Mouse (Mus musculus) hindbrain, postnatal 0 days (tissue): ENCODE data around the gene Nfatc2. TPM values are rescaled to one million over a fixed set of nuclear protein-coding genes. Genes with fewer than 3 reads are reported as not detected.

Experiments
- ATAC-seq: fragments of 200-750 bp; cut with Nextera tagmentation; 2 replicates; pipeline ENCODE4 v1.8.0; 2017; ENCODE audit warnings: mild to moderate bottlenecking, moderate TSS enrichment, moderate library complexity
- DNase-seq: peaks from one replicate; pipeline ENCODE4 v3.0.0-alpha.2; 2015; ENCODE audit warnings: low spot score
- H3K27ac ChIP-seq: fragments of 300-500 bp; sonication (generic); 2 replicates; pipeline ENCODE4 v1.5.1; 2014; ENCODE audit warnings: mild to moderate bottlenecking
- H3K27me3 ChIP-seq: fragments of 300-500 bp; sonication (generic); 2 replicates; pipeline ENCODE4 v1.6.1; 2014; ENCODE audit warnings: low read length, mixed read lengths; ENCODE audit not compliant: insufficient read depth
- H3K36me3 ChIP-seq: fragments of 300-500 bp; sonication (generic); 2 replicates; pipeline ENCODE4 v1.6.1; 2014; ENCODE audit warnings: low read length, mixed read lengths; ENCODE audit not compliant: insufficient read depth
- H3K4me1 ChIP-seq: fragments of 300-500 bp; sonication (generic); 2 replicates; pipeline ENCODE4 v1.6.1; 2014; ENCODE audit warnings: antibody characterized with exemption, low read length, mixed read lengths; ENCODE audit not compliant: insufficient read depth
- H3K4me2 ChIP-seq: fragments of 300-500 bp; sonication (generic); 2 replicates; pipeline ENCODE4 v1.6.1; 2014; ENCODE audit warnings: low read depth, mild to moderate bottlenecking, low read length, moderate library complexity, mixed read lengths
- H3K4me3 ChIP-seq: fragments of 300-500 bp; sonication (generic); 2 replicates; pipeline ENCODE4 v1.5.1; 2014; ENCODE audit warnings: low read length
- H3K9ac ChIP-seq: fragments of 300-500 bp; sonication (generic); replicated peaks from 2 replicates; pipeline ENCODE4 v1.6.1; 2014; ENCODE audit warnings: mild to moderate bottlenecking, low read length, moderate library complexity, mixed read lengths
- H3K9me3 ChIP-seq: fragments of 300-500 bp; sonication (generic); 2 replicates; pipeline ENCODE4 v1.6.1; 2016; ENCODE audit warnings: low read length, mixed read lengths
- CTCF ChIP-seq: IDR thresholded peaks from 2 replicates; pipeline ENCODE4 v1.5.1; 2016; ENCODE audit warnings: antibody characterized with exemption, control low read depth, low read depth
- WGBS: fragments of 180-500 bp; shearing (Covaris S2); extraction: QIAGEN DNeasy Blood & Tissue Kit; methylation state at CpG from one replicate; pipeline ENCODE4 v1.1.7; 2014; 5-methylcytosine and 5-hydroxymethylcytosine counted together
- polyA plus RNA-seq: library from polyadenylated mRNA; unstranded; fragments of >200 nt; fragmentation: Nextera tagmentation; extraction: Ambion mirVana; gene quantifications from 2 replicates; pipeline ENCODE4 v1.2.1, GENCODE M21; 2015
- total RNA-seq: library from RNA; depleted of rRNA; stranded (reverse); fragments of >200 nt; gene quantifications from 2 replicates; pipeline ENCODE4 v1.2.3, GENCODE M21; 2014

Nfatc2 gene
- total and polyA plus RNA-seq, 2 experiments from 2014 or later, result 6.5 to 8.5 TPM

GRCm38 (mm10) chr2:168445211-168445810 is 156.1 kb downstream of the Nfatc2 start:
- Histone ChIP-seq H3K4me1 (0 out of 2 replicates have a peak, but pooled peaks cover 3% of the 10 kb centered on the region), H3K9ac (no peak overlapping the region), H3K9me3 (no peaks in the 10 kb centered on the region), H3K27ac (no peak overlapping the region), H3K4me3 (no peak overlapping the region), H3K27me3 (no peaks in the 10 kb centered on the region), H3K36me3 (no peaks in the 10 kb centered on the region), H3K4me2 (no peak overlapping the region)
- WGBS, result 35% methylated on average over 10 of the region's 10 CpGs
- DNase-seq, result peak; percentile 86
- peak; percentile 67 for ATAC-seq
- TF ChIP-seq CTCF, result peak; percentile 99

- no peak for TF ChIP-seq CTCF
- DNase-seq (peak; percentile 27), ATAC-seq (no peak)
- Histone ChIP-seq H3K9me3 (no peaks in the 10 kb centered on the region), H3K4me3 (no peak overlapping the region), H3K36me3 (no peaks in the 10 kb centered on the region), H3K4me1 (peaks cover 5% of the 10 kb centered on the region; the same call in 1 of the 2 replicates), H3K9ac (no peak overlapping the region), H3K27ac (no peak overlapping the region), H3K27me3 (no peaks in the 10 kb centered on the region), H3K4me2 (no peak overlapping the region)
- WGBS, result 19% methylated on average over 7 of the region's 8 CpGs
Measured at GRCm38 (mm10) chr2:168444126-168444525, 157.3 kb downstream of the Nfatc2 start.

GRCm38 (mm10) chr2:168441494-168441893 is 160.0 kb downstream of the Nfatc2 start:
- H3K4me3 ChIP-seq, result no peak overlapping the region
- H3K36me3 ChIP-seq, result no peaks in the 10 kb centered on the region
- H3K4me2 ChIP-seq, result no peak overlapping the region
- no peaks in the 10 kb centered on the region for H3K27me3 ChIP-seq
- DNase-seq, result no peak
- H3K9ac ChIP-seq, result no peak overlapping the region
- H3K27ac ChIP-seq, result 0 out of 2 replicates have a peak overlapping the region, but pooled peaks have one; percentile 12
- no peak for ATAC-seq
- peaks cover 9% of the 10 kb centered on the region; the same call in 1 of the 2 replicates for H3K4me1 ChIP-seq
- 94% methylated on average over 12 of the region's 12 CpGs for WGBS
- no peaks in the 10 kb centered on the region for H3K9me3 ChIP-seq
- TF ChIP-seq CTCF, result peak; percentile 38; the same call in 1 of the 2 replicates

GRCm38 (mm10) chr2:168440918-168441328 is 160.5 kb downstream of the Nfatc2 start:
- peaks cover 9% of the 10 kb centered on the region; the same call in 1 of the 2 replicates for H3K4me1 ChIP-seq
- no peaks in the 10 kb centered on the region for H3K36me3 ChIP-seq
- no peak overlapping the region for H3K9ac ChIP-seq
- H3K9me3 ChIP-seq, result no peaks in the 10 kb centered on the region
- H3K27me3 ChIP-seq, result no peaks in the 10 kb centered on the region
- peak; percentile 74 for DNase-seq
- 0 out of 2 replicates have a peak overlapping the region, but pooled peaks have one; percentile 12 for H3K27ac ChIP-seq
- no peak for TF ChIP-seq CTCF
- WGBS, result 64% methylated on average over 17 of the region's 17 CpGs
- peak overlapping the region; percentile 13; the same call in 1 of the 2 replicates for H3K4me2 ChIP-seq
- ATAC-seq, result peak; percentile 68
- no peak overlapping the region for H3K4me3 ChIP-seq

- Histone ChIP-seq H3K9me3 (no peaks in the 10 kb centered on the region), H3K27me3 (no peaks in the 10 kb centered on the region), H3K27ac (no peak overlapping the region), H3K36me3 (no peaks in the 10 kb centered on the region), H3K9ac (no peak overlapping the region), H3K4me3 (no peak overlapping the region), H3K4me2 (no peak overlapping the region), H3K4me1 (peaks cover 9% of the 10 kb centered on the region; the same call in 1 of the 2 replicates)
- WGBS, result 40% methylated on average over 8 of the region's 8 CpGs
- ATAC-seq, result no peak
- no peak for TF ChIP-seq CTCF
- DNase-seq, result no peak
Measured at GRCm38 (mm10) chr2:168438981-168439452, 162.4 kb downstream of the Nfatc2 start.

- TF ChIP-seq CTCF, result no peak
- Histone ChIP-seq H3K4me2 (no peak overlapping the region), H3K27me3 (no peaks in the 10 kb centered on the region), H3K27ac (no peak overlapping the region), H3K4me1 (peaks cover 5% of the 10 kb centered on the region; the same call in 1 of the 2 replicates), H3K36me3 (no peaks in the 10 kb centered on the region), H3K4me3 (no peak overlapping the region), H3K9ac (no peak overlapping the region), H3K9me3 (no peaks in the 10 kb centered on the region)
- WGBS, result 84% methylated on average over 5 of the region's 5 CpGs
- DNase-seq, result no peak
- no peak for ATAC-seq
Measured at GRCm38 (mm10) chr2:168434187-168434586, 167.3 kb downstream of the Nfatc2 start.

- Histone ChIP-seq H3K4me1 (no peaks in the 10 kb centered on the region), H3K27ac (no peak overlapping the region), H3K9ac (no peak overlapping the region), H3K9me3 (no peaks in the 10 kb centered on the region), H3K4me3 (no peak overlapping the region), H3K27me3 (no peaks in the 10 kb centered on the region), H3K4me2 (no peak overlapping the region), H3K36me3 (no peaks in the 10 kb centered on the region)
- ATAC-seq (no peak), DNase-seq (no peak)
- 65% methylated on average over 5 of the region's 5 CpGs for WGBS
- TF ChIP-seq CTCF, result no peak
Measured at GRCm38 (mm10) chr2:168433392-168433791, 168.1 kb downstream of the Nfatc2 start.
